Mouse (Mus musculus): ENCODE measurements around the gene Cog5. TPM values are rescaled to one million over a fixed set of nuclear protein-coding genes. Genes with fewer than 3 reads are reported as not detected.

Cog5 gene
- polyA plus RNA-seq, 1 experiment from 2014 or later = 24.2 TPM

GRCm38 (mm10) chr12:31713600-31713999 lies 58.9 kb downstream of the Cog5 start, which contains the start of gene Gpr22:
Gene Gpr22 (minus strand): TSS chr12:31713947.
- peak within 1 kb of the TSS; percentile 32 for H3K27ac ChIP-seq
- WGBS = 33% methylated on average over 6 of the region's 6 CpGs
- H3K4me1 ChIP-seq = peaks cover 5% of the 10 kb centered on the region; the same call in 1 of the 2 replicates
- H3K4me3 ChIP-seq = peak within 1 kb of the TSS; percentile 34
- peak within 1 kb of the TSS; percentile 27 for H3K9ac ChIP-seq
- H3K36me3 ChIP-seq (ENCODE audit: poor library complexity, severe bottlenecking) = no peaks in the 10 kb centered on the region
- H3K27me3 ChIP-seq = no peaks in the 10 kb centered on the region
- peak; percentile 91 for ATAC-seq
- no peaks in the 10 kb centered on the region for H3K9me3 ChIP-seq (replicated peaks)
- H3K4me2 ChIP-seq = peak within 1 kb of the TSS; percentile 47

GRCm38 (mm10) chr12:31714070-31714469 lies 59.4 kb downstream of the Cog5 start:
- Histone ChIP-seq H3K36me3 (ENCODE audit: poor library complexity, severe bottlenecking) (no peaks in the 10 kb centered on the region), H3K4me3 (no peak overlapping the region), H3K4me1 (peaks cover 5% of the 10 kb centered on the region; the same call in 1 of the 2 replicates), H3K27me3 (no peaks in the 10 kb centered on the region), H3K27ac (no peak overlapping the region), H3K9ac (no peak overlapping the region), H3K9me3 (replicated peaks) (no peaks in the 10 kb centered on the region), H3K4me2 (no peak overlapping the region)
- ATAC-seq = no peak
- 86% methylated on average over 3 of the region's 3 CpGs for WGBS

- no peak overlapping the region for H3K9ac ChIP-seq
- no peaks in the 10 kb centered on the region for H3K36me3 ChIP-seq (ENCODE audit: poor library complexity, severe bottlenecking)
- WGBS = 87% methylated on average over 1 of the region's 1 CpGs
- no peak for ATAC-seq
- no peaks in the 10 kb centered on the region for H3K9me3 ChIP-seq (replicated peaks)
- no peak overlapping the region for H3K4me3 ChIP-seq
- H3K4me1 ChIP-seq = 0 out of 2 replicates have a peak, but pooled peaks cover 4% of the 10 kb centered on the region
- H3K27me3 ChIP-seq = no peaks in the 10 kb centered on the region
- H3K27ac ChIP-seq = no peak overlapping the region
- no peak overlapping the region for H3K4me2 ChIP-seq
Measured at GRCm38 (mm10) chr12:31719586-31720275, 65.1 kb downstream of the Cog5 start.

- Histone ChIP-seq H3K9ac (no peak overlapping the region), H3K4me3 (no peak overlapping the region), H3K4me1 (0 out of 2 replicates have a peak, but pooled peaks cover 4% of the 10 kb centered on the region), H3K9me3 (replicated peaks) (no peaks in the 10 kb centered on the region), H3K36me3 (ENCODE audit: poor library complexity, severe bottlenecking) (no peaks in the 10 kb centered on the region), H3K4me2 (no peak overlapping the region), H3K27me3 (no peaks in the 10 kb centered on the region), H3K27ac (no peak overlapping the region)
- no peak for ATAC-seq
- 88% methylated on average over 3 of the region's 3 CpGs for WGBS
Measured at GRCm38 (mm10) chr12:31724576-31724975, 69.9 kb downstream of the Cog5 start.

- Histone ChIP-seq H3K4me2 (no peak overlapping the region), H3K4me1 (0 out of 2 replicates have a peak, but pooled peaks cover 4% of the 10 kb centered on the region), H3K9ac (no peak overlapping the region), H3K36me3 (ENCODE audit: poor library complexity, severe bottlenecking) (no peaks in the 10 kb centered on the region), H3K4me3 (no peak overlapping the region), H3K9me3 (replicated peaks) (no peaks in the 10 kb centered on the region), H3K27me3 (no peaks in the 10 kb centered on the region), H3K27ac (no peak overlapping the region)
- ATAC-seq = no peak
- 85% methylated on average over 12 of the region's 12 CpGs for WGBS
Measured at GRCm38 (mm10) chr12:31725511-31726275, 71.0 kb downstream of the Cog5 start.

GRCm38 (mm10) chr12:31726707-31727106 lies 72.0 kb downstream of the Cog5 start:
- H3K4me1 ChIP-seq = no peaks in the 10 kb centered on the region
- no peaks in the 10 kb centered on the region for H3K27me3 ChIP-seq
- no peaks in the 10 kb centered on the region for H3K9me3 ChIP-seq (replicated peaks)
- no peak overlapping the region for H3K4me3 ChIP-seq
- 28% methylated on average over 1 of the region's 1 CpGs for WGBS
- H3K4me2 ChIP-seq = no peak overlapping the region
- no peak for ATAC-seq
- H3K27ac ChIP-seq = no peak overlapping the region
- H3K36me3 ChIP-seq (ENCODE audit: poor library complexity, severe bottlenecking) = no peaks in the 10 kb centered on the region
- no peak overlapping the region for H3K9ac ChIP-seq

GRCm38 (mm10) chr12:31730126-31730525 lies 75.5 kb downstream of the Cog5 start:
- WGBS = 94% methylated on average over 1 of the region's 1 CpGs
- no peaks in the 10 kb centered on the region for H3K27me3 ChIP-seq
- no peaks in the 10 kb centered on the region for H3K36me3 ChIP-seq (ENCODE audit: poor library complexity, severe bottlenecking)
- no peak overlapping the region for H3K9ac ChIP-seq
- no peaks in the 10 kb centered on the region for H3K4me1 ChIP-seq
- ATAC-seq = no peak
- H3K4me2 ChIP-seq = no peak overlapping the region
- H3K27ac ChIP-seq = no peak overlapping the region
- H3K9me3 ChIP-seq (replicated peaks) = no peaks in the 10 kb centered on the region
- no peak overlapping the region for H3K4me3 ChIP-seq

GRCm38 (mm10) chr12:31734616-31735015 lies 79.9 kb downstream of the Cog5 start:
- Histone ChIP-seq H3K9ac (no peak overlapping the region), H3K27me3 (no peaks in the 10 kb centered on the region), H3K4me3 (no peak overlapping the region), H3K36me3 (ENCODE audit: poor library complexity, severe bottlenecking) (no peaks in the 10 kb centered on the region), H3K9me3 (replicated peaks) (no peaks in the 10 kb centered on the region), H3K4me2 (no peak overlapping the region), H3K27ac (no peak overlapping the region), H3K4me1 (no peaks in the 10 kb centered on the region)
- ATAC-seq = no peak
- WGBS = 86% methylated on average over 2 of the region's 2 CpGs

- no peaks in the 10 kb centered on the region for H3K36me3 ChIP-seq (ENCODE audit: poor library complexity, severe bottlenecking)
- WGBS = 85% methylated on average over 8 of the region's 8 CpGs
- H3K4me3 ChIP-seq = no peak overlapping the region
- H3K27me3 ChIP-seq = no peaks in the 10 kb centered on the region
- no peak overlapping the region for H3K27ac ChIP-seq
- ATAC-seq = no peak
- no peak overlapping the region for H3K9ac ChIP-seq
- H3K9me3 ChIP-seq (replicated peaks) = peaks cover 7% of the 10 kb centered on the region; the same call in 1 of the 2 replicates
- H3K4me2 ChIP-seq = no peak overlapping the region
- no peaks in the 10 kb centered on the region for H3K4me1 ChIP-seq
Measured at GRCm38 (mm10) chr12:31747301-31747700, 92.6 kb downstream of the Cog5 start.

GRCm38 (mm10) chr12:31749846-31750245 lies 95.2 kb downstream of the Cog5 start:
- no peaks in the 10 kb centered on the region for H3K4me1 ChIP-seq
- no peak overlapping the region for H3K27ac ChIP-seq
- no peak overlapping the region for H3K4me3 ChIP-seq
- no peaks in the 10 kb centered on the region for H3K36me3 ChIP-seq (ENCODE audit: poor library complexity, severe bottlenecking)
- WGBS = 97% methylated on average over 4 of the region's 4 CpGs
- H3K4me2 ChIP-seq = no peak overlapping the region
- H3K9ac ChIP-seq = no peak overlapping the region
- ATAC-seq = no peak
- no peaks in the 10 kb centered on the region for H3K27me3 ChIP-seq
- no peaks in the 10 kb centered on the region for H3K9me3 ChIP-seq (replicated peaks)

GRCm38 (mm10) chr12:31754465-31754864 lies 99.8 kb downstream of the Cog5 start:
- no peak overlapping the region for H3K27ac ChIP-seq
- 60% methylated on average over 2 of the region's 2 CpGs for WGBS
- H3K36me3 ChIP-seq (ENCODE audit: poor library complexity, severe bottlenecking) = no peaks in the 10 kb centered on the region
- H3K4me3 ChIP-seq = no peak overlapping the region
- H3K9ac ChIP-seq = no peak overlapping the region
- no peak overlapping the region for H3K4me2 ChIP-seq
- no peaks in the 10 kb centered on the region for H3K27me3 ChIP-seq
- ATAC-seq = peak; percentile 72; the same call in 1 of the 2 replicates
- H3K9me3 ChIP-seq (replicated peaks) = no peaks in the 10 kb centered on the region
- no peaks in the 10 kb centered on the region for H3K4me1 ChIP-seq

All from forebrain, embryonic 13.5 days (tissue).